Mouse (Mus musculus) stomach, adult 2 months (tissue): ENCODE results near the gene Rrnad1. TPM values are rescaled to one million over a fixed set of nuclear protein-coding genes. Genes with fewer than 3 reads are reported as not detected.

Experiments used
- polyA plus RNA-seq: library from polyadenylated mRNA; depleted of rRNA; stranded (reverse); fragments of >200 nt; gene quantifications from 2 replicates; pipeline ENCODE4 v1.2.3, GENCODE M21; 2012; rRNA removed

Gene Rrnad1
- polyA plus RNA-seq: 11.2 and 19.0 TPM in 2 replicates

DNA sequence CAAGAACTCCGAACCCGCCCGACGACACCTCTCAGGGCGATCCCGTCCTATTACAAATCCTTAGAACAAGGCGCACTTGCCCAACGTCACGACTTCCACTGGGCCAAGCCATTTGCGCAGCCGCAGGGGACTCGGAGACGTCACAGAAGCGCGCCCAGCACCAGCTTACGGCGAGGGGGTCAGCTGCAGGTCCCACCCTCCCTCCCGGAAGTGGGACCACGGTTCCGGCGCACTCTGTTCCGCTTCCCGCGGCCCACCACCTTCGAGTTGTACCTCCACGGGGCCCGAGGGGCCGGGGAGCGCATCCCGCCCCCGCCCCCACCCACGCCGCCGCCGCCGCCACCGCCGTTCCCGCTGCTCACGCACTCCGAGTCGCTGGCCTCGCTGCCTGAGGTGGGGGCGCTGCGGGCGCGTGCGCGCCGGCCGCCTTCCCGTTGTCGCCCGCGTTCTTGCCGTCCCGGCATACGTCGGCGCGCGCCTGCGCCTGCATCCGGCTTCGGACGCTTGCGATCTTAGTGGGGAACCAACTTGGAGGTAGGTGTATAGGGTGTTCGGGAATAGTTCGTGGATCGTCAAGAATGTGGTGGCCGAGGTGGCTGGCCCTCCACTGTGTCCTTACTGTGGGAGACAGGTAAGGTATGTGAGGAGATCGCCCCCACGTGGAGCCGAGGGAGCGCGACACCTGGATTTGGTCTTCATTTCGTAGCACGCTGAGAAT is at the start of gene Rrnad1, which contains the start of gene Isg20l2:
Gene Rrnad1 (minus strand): TSS at position 640 of the 718 bp plus-strand sequence.
Gene Isg20l2 (plus strand): TSS at position 237 of the 718 bp plus-strand sequence.

DNA sequence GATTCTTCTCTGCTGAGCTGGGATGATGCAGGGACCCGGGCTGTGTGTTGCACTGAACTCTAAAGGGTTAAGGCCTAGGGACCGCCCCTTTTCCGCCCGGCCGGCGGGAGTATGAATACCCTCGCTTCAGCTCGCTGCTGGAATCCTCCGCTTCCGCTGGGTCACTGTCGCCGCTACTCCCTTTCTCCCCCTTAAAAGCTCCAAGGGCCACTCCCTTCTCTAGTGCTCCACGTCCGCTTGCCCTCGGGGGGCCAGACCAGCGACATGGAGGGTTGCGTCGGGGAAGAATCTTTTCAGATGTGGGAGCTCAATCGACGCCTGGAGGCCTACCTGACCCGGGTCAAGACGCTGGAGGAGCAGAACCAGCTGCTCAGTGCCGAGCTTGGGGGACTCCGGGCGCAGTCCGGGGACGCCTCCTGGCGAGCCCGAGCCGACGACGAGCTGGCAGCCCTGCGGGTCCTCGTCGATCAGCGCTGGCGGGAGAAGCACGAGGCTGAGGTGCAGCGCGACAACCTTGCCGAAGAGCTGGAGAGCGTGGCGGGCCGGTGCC is 40.5 kb upstream of the Rrnad1 start, which contains the start of gene Nes:
Gene Nes (plus strand): TSS at position 140 of the 550 bp plus-strand sequence.

DNA sequence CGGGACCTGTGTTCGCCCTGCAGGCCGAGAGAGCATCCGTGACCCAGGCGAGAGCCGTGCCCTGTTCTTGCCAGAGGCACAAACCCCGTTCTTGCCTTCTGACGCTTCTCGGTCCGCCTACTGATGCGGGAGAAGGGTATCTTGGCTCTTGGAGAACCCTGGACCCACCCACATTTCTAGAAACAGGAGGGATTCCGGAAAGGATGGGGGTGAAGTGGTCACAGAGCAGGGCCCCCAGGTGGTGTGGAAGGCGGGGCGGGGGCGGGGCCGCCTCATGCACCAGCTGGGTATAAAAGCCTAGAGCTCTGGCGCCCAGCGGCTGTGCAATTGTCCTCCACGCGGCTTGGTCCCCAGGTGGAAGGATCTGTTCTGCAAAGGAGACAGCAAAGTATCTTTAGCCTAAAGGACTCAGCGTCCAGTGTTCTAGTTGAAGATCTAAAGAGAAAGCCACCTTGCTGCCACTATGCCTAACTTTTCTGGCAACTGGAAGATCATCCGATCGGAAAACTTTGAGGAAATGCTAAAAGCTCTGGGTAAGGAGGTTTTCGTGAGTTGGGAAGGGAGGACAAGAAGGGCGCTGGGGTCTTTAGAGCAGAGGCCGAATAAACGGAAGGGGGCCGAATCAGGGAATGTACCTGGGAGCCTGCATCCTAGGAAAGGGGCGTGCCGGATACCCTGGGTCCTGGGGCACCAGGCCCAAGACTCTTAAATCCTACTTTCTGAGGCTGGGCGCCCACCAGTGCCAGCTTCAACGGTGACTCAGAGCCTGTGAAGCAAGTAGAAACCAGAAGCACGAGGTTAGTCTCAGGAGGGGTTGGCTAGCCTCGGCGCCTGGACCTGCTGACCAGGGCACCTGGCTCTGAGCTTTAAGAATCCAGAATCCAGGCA is 18.1 kb upstream of the Rrnad1 start, which contains the start of gene Crabp2:
Gene Crabp2 (plus strand): TSS at position 289 of the 888 bp plus-strand sequence.

DNA sequence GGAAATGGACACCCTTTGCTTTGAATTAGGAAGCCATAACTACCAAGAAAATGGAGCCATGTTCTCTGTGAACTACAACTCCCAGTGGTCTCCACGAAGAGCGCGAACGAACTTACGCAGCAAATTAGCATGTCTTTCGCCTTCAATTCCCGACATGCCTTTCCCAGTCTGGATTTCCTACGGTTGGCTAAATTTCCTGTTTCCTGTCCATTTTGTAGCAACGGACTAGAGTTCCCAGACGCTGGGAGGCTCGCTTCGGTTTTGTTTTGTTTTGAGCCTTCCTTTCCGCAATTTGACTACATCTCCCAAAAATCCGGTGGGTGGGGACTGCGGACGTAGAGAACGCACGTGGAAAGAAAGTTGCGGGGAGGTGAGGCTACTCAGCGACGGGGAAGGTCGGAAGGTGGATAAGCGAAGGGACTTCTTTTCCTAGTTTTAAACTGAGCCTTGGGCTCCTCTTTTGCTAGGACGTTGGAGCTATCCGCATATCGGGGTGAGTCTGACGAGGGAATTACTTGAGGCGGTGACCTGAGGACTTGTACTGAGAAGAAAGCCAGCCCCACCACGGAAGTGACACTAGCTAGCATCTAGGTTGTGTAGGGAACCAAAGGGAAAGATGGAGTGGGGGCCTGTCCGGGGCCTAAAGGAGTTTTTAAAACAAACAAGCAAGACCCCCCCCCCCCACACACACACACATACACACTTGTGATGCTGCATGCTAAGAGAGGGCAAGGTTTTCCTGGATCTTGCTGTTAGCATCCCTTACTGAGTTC is 11.0 kb downstream of the Rrnad1 start, which contains the start of gene Mrpl24:
Gene Mrpl24 (plus strand): TSS at position 171 of the 773 bp plus-strand sequence.

DNA sequence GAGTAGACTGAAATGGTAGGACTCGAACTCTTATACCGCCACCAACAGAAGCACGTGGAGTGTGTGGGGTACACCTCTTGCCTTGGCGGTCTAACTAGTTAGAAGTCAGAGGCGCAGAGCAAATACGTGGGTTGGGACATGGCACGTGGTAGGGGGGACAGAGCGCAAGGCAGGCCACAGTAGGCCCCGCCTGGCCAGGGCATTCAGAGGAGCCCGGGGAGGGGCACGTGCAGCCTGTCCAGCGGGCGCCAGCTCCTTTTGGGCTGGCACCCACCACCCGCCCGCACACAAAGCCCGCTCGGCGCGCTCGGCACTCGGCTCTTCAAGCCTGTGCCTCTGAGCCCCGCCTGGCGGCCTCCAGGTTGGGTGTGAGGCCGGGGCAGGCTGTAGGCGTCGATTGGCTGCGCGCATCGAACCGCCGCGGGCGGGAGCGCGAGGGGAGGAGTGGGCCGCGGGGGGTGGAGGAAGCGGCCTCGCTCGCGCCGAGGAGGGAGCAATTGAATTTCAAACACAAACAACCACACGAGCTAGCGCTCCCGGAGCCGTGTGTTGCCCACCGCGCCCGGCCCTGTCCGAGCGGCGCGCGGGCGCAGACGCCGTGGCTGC is 24.5 kb downstream of the Rrnad1 start, which contains the start of gene Hdgf:
Gene Hdgf (plus strand): TSS at position 442 of the 606 bp plus-strand sequence.

DNA sequence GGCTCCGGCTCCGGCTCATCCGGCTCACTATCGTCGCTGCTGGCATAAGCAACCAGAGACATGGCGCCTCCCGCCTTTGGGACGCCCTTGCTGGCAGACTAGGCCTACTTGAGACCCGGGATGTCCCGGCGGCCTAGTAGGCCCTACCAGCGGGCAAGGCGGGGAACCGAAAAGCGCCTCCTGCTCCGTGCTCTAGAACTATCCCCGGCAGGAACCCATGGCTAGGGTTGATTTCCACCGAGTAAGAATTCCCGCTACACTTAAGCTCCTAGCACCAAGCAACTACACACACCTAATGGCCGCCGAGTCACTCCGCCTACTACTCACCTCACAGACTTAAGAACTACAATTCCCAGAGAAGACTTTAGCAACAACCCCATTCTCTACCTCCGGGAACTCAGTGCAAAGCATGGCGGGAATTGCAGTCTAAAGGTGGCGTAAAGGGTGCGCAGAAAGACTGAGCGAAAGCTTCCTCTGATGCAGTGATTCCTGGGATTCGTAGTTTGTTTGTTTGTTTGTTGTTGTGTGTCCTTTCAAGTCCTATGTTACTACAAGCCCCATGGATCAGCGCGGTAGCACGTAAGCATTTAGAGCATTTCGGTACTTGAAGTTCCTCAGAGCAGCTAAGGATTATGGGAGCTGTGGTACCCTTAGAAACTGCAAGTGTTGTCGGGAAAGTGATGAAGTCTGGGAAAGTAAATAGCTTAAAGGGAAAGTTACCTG is 45.1 kb downstream of the Rrnad1 start, which contains the start of gene Prcc:
Gene Prcc (minus strand): TSS at position 328 of the 723 bp plus-strand sequence.

Other genes with a start within 250 kb of the Rrnad1 start
- 0.02 and 0.14 TPM in 2 replicates for gene Lrrc71, start 182.1 kb downstream of the Rrnad1 start, polyA plus RNA-seq
- gene Ntrk1, start 135.6 kb downstream of the Rrnad1 start, polyA plus RNA-seq: 0.17 and 0.20 TPM in 2 replicates
- 1.6 and 2.7 TPM in 2 replicates for gene Insrr, start 133.8 kb downstream of the Rrnad1 start, polyA plus RNA-seq
- gene Pear1, start 106.4 kb downstream of the Rrnad1 start, polyA plus RNA-seq: 11.8 and 12.6 TPM in 2 replicates
- 0.16 and 0.45 TPM in 2 replicates for gene Sh2d2a, start 84.0 kb downstream of the Rrnad1 start, polyA plus RNA-seq
- gene Prcc, start 45.1 kb downstream of the Rrnad1 start, polyA plus RNA-seq: 12.5 and 13.3 TPM in 2 replicates
- 28.9 and 30.2 TPM in 2 replicates for gene Hdgf, start 24.4 kb downstream of the Rrnad1 start, polyA plus RNA-seq
- gene Mrpl24, start 11.2 kb downstream of the Rrnad1 start, polyA plus RNA-seq: 9.8 and 10.8 TPM in 2 replicates
- gene Isg20l2, start 403 bp downstream of the Rrnad1 start, polyA plus RNA-seq: 4.0 and 4.7 TPM in 2 replicates
- gene Crabp2, start 17.9 kb upstream of the Rrnad1 start, polyA plus RNA-seq: 9.3 and 9.4 TPM in 2 replicates
- gene Nes, start 40.4 kb upstream of the Rrnad1 start, polyA plus RNA-seq: 1.2 and 1.7 TPM in 2 replicates
- gene Bcan, start 69.5 kb upstream of the Rrnad1 start, polyA plus RNA-seq: 0.26 and 0.44 TPM in 2 replicates
- not detected in 2 replicates for gene Hapln2, start 96.9 kb upstream of the Rrnad1 start, polyA plus RNA-seq
- 1.7 and 2.1 TPM in 2 replicates for gene Gpatch4, start 112.4 kb upstream of the Rrnad1 start, polyA plus RNA-seq
- 37.1 and 38.2 TPM in 2 replicates for gene Naxe, start 127.8 kb upstream of the Rrnad1 start, polyA plus RNA-seq
- not detected in 2 replicates for gene Ttc24, start 147.6 kb upstream of the Rrnad1 start, polyA plus RNA-seq
- 4.7 and 5.7 TPM in 2 replicates for gene Iqgap3, start 151.3 kb upstream of the Rrnad1 start, polyA plus RNA-seq
- gene Mef2d, start 211.7 kb upstream of the Rrnad1 start, polyA plus RNA-seq: 50.8 and 55.8 TPM in 2 replicates